Mouse (Mus musculus) layer of hippocampus, adult 11-12 months (tissue): ENCODE results near the gene Fmo6.

Experiments
- DNase-seq: peaks from one replicate; pipeline ENCODE4 v3.0.0; 2022; ENCODE audit warnings: low spot score

Gene Fmo6

DNA sequence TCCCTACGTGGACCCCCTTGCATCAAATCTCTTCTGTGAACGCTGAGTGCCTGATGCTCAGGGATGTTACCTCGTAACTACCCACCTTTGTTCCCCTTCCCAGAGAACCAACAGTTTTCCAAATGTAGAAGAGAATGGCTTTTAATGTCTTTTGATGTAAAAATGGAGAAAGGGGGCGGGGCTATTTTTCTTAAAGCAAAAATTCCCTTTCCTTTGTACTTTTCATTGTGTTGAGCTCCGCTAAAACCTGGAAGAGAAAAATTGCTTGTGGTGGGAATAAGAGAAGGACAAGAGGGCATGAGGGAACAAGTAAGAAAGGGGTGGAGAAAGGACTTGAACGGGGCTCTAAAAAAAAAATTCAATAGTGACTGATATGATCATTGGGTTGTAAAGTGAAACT lies at the start of gene Fmo6:
Gene Fmo6 (minus strand): TSS at position 101 of the 400 bp plus-strand sequence.
- no peak for DNase-seq

DNA sequence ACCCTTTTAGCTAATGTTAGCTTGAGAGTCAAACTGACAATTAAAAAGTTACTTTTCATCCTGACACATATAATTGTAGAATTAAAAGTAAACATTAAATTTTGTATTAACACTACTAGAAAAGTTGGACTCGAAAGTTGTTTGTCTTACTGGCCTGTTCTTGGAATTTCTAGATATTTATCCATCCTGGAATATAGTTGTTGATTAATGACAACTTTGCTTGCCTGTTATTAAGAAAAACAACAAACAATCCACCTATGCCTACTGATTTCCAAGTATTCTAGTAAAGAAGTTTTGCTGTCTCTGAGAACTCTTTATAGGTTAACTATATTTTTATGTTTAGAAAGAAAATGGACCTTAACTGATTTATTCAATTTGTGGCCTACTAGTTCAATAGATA lies 49.5 kb upstream of the Fmo6 start:
- no peak for DNase-seq

DNA sequence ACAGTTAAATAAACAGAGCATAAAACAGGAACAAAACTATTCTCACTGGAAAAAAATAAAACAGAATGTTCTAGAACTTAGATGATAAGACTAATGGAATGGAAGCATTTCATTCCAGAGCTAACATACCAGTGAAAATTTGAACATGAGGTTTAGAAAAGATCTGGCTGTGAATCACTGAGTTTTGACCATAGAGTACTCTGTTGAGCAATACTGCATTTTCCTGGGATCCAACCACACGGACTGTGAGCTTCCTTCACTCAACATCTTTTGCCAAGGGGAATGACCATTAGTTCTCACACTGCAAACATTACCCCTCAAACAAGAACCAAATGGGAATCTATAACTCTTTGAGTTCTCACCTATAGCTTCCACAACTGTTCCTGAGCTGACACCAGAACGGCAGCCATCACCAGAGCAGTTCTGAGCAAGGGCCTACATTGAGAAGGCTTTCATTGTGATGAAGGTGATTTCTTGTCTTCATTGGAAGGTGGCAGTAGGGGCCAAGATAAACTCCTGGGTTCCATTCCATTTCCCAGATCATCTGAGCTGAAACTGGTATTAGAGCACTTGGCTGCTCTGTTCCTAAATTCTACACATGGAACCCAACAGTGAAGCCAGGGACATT lies 48.9 kb upstream of the Fmo6 start:
- DNase-seq, result no peak

DNA sequence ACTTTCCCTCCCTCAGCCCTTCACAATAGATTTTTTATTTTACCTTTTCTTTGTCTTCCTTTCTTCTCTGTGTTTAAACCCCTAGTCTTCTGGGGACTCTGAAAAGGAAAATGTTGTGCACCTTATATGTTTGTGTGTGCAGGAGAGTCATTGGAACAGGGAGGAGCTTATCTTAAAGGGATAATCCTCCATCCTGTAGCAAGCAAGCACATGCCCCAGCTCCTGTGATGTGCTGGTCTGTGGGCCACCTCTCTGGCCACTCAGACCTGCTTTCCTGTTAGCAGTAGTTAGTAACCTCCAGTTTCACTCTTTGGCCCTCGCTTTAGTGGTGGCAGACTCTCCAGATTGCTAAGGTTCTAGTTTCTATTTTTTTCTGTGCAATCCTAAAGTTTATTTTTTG lies 47.1 kb upstream of the Fmo6 start, which contains the start of gene Fmo3:
Gene Fmo3 (minus strand): TSS at position 101 of the 400 bp plus-strand sequence.
- DNase-seq, result no peak

DNA sequence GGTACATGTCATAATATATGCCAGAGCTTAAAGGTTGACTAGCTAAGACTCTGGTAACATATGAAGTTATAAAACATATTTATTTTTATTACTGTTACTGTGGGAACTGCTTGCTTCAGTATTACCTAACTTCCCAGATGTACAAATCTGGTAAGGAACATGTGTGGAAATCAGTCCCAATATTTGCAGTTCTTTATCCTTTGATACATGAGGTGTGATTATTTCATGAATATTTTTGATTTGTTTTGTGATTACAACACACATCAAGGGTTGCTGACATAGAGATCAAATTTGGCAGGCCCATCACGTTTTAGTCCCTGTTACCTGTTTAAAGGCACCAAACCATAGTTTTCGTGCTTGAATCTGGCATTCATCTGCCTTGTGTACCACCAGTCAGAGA lies 26.2 kb upstream of the Fmo6 start:
- no peak for DNase-seq

DNA sequence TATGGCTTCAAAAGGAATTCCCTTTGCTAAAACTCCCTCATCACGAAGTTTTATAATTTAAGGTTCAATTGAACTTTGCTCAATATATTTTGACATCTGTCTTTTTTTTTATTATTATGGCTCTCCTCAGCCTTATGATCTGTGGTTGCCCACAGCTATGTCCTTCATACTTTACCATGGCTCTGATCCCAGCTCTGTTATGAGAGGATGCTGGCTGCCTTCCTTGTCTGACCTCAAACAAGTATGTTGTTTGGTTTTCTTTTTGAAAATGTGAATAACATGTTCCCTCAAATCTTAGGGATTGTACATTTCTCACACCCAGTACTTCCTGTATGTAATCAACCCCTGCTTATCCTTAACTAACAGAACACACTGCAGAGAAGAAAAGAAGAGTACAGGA lies 20.1 kb upstream of the Fmo6 start:
- no peak for DNase-seq

DNA sequence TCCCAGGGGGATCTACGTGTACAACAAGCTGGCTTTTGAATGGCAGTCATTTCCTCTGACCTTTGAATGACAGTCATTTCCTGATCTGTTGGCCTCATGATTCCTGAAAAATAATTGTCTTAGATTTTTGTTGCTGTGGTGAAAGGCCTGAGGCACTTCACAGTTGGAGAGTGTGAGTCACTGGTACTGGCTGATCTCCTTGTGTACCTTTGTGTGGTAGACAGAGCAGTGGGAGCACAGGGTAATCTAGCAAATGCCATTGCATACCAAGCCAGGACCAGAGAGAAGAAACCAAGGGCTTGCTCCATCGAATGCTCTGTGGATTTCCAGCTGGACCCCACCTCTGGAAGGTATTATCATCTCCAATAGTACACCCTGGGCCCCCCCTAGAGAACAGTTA lies 15.8 kb upstream of the Fmo6 start:
- no peak for DNase-seq

DNA sequence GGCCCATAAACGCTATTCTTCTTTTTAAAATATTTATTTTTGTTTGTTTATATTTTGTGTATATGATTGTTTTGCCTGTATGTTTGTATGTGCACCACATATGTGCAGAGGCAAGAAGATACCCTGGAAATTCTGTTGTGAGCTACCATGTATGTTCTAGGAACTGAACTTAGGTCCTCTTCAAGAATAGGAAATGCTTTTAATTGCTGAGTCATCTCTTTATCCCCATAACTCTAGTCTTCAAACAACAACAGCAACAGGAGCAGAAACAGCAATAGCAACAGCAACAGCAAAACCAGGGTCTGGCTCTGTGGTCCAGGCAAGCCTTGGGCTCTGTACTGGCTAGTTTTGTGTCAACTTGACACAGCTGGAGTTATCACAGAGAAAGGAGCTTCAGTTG lies 12.4 kb upstream of the Fmo6 start:
- no peak for DNase-seq

DNA sequence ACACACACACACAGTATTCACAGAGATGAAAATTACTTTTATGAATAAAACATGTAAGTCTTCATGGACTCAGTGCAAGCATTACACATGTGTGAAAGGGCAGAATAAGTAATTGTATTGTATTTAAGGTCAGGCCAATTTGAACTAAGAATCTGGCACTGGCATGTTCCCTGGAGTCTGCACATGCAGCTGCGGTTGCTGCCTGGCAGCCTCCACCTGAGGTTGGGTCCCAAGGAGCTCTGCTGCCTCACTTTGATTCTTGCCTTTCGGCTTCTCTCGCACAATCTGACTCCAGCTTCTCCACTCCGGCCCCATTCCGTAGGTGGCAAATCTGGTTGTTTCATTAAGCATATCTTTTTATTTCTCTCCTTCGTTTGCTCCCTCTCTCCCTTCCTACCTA lies 10.6 kb upstream of the Fmo6 start:
- DNase-seq, result no peak

DNA sequence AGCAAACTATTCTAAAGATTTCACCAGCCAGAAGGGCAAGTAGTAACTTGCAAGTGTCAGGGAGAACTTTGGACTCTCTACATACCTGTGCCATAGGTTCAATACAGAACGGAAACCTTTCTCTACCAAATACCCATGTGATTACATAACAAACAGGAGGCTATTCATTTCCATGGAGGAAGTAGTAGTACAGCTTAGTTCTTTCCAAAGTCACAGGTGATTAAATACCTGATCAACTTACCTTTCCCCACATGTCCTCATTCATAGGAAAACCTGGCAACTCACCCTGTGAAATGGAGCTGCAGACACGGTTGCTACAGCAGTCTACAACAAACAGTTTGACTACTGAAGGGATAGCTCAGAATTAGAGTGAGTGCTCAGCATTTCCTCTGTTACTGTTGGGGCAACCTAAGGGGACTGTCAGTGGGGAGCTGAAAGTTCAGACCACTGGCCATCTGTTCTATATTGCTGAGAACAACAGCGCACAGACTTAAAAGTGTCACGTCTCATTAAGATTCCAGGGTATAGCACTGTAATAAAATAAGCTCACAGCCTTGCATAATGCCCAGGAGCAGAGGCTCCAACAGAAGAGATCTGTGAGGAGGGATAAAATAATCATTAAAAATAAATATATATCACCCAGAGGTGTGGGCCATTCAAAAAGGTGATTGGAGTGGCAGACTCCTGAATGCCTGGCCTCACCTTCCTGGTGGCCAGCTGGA lies 9.7 kb upstream of the Fmo6 start:
- no peak for DNase-seq

DNA sequence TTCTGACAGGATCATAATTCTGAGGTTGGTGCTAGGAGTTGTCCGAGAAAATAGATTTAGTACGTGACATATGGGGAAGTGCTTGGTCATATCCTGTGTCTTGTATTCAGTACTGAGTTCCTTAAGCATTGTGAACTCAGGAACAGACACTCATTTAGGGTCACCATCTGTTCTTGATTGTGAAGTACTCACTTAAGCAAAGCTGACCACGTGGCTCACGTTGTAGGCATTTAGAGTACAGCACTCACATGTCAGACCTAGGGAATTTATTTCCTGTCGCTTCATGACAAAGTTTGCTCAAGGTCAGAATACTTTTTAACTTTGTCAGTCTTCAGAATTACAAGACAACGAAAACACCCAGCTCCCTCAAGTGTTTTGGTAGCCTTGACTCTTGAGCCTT lies 6.4 kb upstream of the Fmo6 start:
- no peak for DNase-seq

DNA sequence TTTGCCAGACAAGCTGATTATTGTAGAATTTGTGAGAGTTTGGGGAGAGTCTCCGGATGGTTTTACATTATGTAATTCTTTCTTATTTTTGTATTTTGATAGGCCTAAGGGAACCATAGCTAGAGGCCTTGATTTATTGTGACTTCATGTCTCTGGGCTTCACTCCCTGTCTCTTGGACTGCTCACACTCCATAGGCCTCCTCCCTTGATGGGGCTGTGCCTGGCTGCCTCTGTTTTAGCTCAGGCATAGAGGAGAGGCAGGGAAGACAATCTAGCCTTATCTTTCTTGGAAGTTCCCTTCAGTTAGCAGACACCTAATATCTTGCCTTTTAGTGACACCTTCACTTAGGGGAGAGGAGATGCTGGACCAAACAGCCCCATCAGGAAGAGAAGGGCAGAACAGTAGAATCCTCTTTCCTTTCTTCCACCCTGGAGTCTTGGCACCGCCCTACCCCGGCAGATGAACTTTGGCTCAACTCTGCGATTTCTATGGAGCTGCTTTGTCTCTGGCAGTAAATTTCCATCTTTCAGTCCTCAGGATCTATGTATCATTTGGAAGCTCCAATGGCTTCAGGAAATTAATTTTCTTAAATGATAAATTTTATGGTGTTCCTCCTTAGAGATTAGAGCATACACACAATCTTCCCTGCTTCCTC lies 1.5 kb upstream of the Fmo6 start:
- DNase-seq, result no peak

DNA sequence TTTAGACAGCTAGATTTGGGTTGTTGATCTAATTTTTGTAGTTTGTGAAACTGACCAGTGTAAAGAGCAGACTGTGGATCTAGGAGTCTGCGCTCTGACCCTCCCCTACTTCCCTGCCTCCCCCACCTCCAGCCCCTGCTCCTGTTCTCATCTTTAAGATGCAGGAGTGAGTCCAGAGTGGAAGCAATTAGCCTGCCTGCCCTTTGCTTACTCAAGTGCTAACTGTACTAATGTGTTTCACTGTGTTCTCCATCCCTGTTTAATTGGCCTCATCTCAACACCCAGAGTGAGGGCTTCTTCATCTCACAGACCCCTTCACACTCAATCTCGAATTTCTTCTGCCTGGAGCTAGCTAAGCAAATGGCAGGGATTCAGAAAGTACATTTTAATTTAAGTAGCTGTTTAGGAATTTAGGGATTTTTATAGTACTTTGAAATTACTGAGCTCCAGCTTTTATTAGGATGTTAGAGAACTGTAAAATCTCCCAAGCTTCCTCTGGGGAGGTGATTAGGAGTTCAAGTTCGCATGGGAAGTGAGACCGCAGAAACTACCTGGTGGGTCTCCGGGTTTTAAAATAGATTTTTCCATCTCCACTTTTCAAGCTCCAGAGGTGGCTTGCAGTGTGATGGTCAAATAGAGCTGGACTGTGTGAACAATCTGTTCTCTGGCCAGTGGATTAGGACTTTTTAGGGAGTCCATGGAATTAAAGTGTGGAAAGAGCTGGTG lies 818 bp upstream of the Fmo6 start:
- no peak for DNase-seq

DNA sequence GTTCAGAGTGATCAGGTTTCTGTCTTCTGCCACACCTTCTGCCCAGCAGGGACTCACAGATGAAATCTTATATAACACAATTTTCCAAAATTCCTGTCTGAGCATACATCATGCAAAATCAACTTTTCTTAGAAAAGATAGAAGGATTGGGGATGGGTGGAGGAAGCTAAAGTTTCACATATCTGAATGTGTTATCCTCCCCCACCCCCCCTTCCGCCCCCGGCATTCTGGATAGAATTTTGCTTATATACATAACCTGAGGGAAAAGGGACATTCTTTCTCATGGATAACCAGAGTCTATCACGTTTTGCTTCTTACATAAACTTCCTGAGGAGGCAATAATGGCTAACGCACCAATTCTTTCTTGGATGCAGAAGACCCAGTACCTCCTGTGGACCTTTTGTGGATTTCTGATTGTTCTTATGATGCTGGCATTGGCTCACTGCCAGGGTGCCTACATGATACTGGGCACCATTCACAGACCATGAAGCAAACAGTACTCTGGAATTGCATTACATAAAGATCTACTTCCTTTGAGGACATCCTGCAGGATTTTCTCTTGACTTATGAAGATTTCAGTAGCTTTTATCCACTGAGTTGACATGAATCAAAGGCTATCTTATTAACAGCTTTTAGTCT lies 2.8 kb downstream of the Fmo6 start:
- DNase-seq, result no peak

DNA sequence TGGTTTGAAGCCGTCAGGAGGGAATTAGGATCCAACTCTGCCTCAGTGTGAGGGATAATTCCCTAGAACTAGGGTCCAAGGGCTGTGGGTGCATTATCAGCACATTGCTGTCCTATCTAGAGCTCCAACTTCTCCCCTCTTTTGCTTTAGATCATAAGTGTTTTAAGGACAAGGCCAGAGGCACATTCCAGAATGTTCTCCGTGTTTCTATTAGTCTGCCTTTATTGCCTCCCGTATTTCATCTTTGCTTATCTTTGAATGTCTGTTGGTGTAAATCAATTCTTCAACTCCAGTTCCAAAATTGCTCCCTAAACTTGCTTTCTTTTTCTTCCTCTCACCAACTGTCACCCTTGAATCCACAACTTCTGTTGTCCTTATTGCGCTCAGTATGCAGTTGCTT lies 4.9 kb downstream of the Fmo6 start:
- no peak for DNase-seq

DNA sequence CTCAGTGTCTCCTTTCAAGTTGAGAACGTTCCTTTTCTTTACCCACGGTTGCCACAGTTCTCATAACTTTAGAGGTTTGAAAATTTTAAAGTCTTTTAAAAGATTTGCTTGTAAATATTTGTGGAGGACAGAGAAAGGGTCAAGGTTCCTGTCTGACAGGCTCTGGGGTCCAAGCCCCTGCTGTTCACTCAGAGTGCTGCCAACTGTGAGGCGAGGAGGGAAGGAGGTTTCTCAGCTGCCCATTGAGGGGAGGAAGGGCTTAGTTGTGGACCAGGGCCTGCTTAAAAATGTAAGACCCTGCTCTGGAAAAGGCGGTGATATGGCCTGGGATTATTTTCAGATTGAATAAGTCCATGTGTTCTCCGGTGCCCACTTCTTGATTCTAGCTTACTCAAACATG lies 5.4 kb downstream of the Fmo6 start:
- no peak for DNase-seq

DNA sequence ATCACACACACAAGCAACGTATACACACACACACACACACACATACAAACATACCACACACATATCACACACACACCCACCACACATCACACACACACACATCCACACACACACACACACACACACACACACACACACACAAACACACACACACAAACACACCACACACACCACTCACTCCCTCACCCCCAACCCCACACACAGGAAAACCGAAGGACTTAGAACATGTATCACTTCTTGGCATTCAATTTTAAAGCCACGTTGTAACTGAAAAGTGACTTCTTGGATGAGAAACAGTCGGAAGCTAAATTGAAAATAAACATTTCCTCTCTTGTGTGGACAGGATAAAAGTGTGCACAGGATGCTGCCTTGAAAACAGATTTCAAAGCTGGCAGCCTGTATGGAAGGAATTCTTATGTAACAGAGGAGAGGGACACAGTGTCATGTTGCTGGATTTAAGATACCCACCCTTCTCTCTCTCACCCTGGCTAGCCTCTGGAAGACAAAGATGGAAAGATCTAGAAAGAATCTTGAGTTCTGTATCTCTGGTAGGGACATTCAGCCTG lies 5.9 kb downstream of the Fmo6 start:
- DNase-seq, result no peak

DNA sequence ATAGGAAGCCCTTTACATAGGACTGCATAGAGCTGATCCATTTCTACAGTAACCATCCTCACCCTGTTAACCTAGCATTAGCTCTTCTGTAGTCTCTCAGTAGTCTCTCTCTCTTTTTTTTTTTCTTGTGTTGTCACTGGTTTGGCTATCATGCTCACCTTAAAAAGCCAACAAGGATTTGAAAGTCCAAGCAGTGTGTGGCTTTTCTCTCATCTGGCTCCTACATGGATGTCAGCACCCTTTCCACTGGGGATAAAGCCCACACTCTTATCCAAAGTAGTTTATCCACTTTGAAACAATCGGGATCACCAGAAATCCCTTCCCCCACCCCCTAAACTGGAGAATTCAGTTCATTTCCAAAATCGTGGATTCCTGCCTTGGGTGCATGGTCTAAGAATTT lies 6.7 kb downstream of the Fmo6 start:
- DNase-seq, result no peak

DNA sequence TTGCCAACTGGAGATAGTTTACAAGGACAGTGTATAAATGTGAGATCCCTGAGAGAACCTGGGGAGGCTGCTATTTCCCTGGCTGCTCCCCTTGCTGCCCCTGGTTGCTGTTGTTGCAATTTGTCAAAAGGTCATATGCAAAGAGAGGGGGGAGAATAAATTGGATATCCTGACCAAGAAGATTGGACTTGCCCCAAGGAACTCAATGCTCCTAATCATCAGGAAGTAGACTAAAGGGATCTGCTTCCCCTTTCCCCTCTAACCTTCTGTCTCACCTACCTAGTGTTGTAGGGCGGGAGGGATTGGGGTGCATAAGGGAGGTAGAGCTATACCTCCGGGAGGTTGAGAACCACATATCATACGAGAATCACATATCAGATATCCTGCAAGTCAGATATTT lies 8.2 kb downstream of the Fmo6 start:
- DNase-seq, result no peak

DNA sequence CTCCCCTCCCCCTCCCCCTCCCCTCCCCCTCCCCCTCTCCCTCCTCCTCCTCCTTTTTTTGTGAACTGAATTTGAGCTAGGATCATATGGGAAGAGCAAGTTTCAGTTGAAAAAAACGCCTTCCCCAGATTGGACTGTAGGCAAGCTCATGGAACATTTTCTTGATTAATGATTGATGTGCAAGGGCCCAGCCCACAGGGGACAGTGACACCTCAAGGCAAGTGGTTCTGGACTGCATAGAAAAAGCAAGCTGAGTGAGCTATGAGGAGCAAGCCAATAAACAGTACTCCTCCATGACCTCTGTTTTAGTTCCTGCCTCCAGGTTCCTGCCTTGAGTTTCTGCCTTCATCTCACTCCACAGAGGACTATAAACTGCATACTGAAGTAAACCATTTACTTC lies 12.2 kb downstream of the Fmo6 start:
- no peak for DNase-seq

DNA sequence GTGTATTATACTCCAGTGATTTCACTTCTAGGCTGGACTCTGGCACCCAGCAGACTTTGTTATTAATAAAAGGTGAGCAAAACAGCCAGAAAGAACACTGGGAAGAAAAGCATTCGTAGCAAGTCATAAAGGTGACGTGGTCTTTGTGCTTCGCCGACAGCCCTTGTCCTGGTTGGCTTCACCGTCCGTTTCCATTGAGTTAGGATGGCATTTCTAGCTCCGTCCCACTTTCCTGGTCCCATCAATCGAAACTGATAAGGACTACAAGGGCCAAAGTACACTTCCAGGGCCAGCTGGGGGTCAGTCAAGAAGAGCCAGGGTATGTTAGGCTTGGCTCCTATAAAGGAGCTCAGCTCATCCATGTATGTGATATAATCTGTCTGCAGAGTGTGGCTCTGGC lies 20.7 kb downstream of the Fmo6 start:
- DNase-seq, result no peak

DNA sequence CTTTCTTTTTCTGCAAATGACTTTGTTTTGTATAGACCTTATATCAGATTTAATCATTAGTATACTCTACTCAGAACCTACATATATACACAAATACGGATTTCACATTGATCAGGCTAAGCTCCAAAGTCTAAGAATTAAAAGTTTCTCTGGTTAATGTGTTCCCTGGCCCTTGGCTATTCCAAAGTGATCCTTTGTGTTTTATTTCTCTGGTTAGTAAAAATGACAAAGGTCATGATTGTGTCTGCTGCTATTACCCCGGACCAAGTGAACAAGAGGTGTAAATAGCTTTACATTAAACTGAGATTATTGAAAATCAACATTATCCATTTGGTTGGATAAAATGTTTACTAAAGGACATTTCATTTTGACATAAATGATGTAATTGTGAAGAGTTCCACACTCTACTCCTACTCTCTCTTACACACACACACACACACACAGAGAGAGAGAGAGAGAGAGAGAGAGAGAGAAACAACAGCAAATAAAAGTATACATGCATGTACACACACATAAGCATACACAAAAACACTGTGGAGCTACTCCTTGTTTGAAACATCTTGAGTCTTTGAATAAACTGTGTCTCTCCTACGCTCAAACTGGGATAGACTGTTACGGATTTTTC lies 22.3 kb downstream of the Fmo6 start:
- DNase-seq, result no peak
